Mouse (Mus musculus): Measurements from ENCODE around the gene Olfr477.
"Not testable (repeated sequence)": the region's sequence is repeated elsewhere in the genome, so short reads cannot be mapped to it uniquely, and the experiment has no call there.

DNA sequence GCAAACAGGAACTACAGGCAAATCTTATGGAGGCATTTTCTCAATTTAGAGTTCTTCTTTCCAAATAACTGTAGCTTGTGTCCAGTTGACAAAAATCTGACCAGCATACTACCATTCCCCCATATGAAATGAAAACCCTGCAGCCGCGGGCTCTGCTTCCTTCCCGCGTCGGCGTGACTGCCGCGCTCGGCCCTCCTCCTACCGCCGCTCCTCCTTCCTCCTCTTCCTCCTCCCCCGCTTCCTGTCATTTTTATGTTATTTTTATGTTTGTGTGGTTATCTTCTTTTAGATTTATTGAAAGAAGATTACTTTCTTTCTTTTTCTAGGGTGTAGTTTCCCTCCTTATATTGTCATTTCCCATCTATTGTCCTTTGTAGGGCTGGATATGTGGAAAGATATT lies 34.0 kb upstream of the Olfr477 start:
- TF ChIP-seq CTCF, POLR2A (IDR thresholded peaks at IDR 0.05; ENCODE audit: insufficient read depth, low read depth, low read length): not testable (repeated sequence)
